5 mouse cellular contexts compared by ENCODE assay signal in the genomic region with DNA sequence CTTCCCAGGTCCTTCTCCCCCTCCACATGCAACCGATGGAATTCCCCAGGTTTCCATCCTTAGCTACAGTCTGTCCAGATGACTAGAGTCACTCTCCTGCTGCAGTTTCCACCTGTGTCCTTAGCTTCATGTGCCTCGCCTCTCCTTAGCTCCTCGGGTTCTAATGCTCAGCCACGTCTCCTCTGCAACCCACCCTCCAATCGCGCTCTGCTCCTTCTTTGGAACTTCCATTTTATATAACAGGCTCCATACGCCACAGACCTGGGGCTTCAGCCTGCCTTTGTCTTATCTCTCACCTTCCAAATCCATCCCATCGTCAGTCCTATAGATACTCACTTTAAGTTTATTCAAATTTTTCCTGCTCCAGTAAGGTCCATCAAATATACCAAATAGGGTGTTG. TPM values are rescaled to one million over a fixed set of nuclear protein-coding genes. Genes with fewer than 3 reads are reported as not detected.
DNase-seq lines count a peak whose midpoint lies in the region; ATAC-seq lines count a peak whose summit lies in the region.
"Not testable (repeated sequence)": the region's sequence is repeated elsewhere in the genome, so short reads cannot be mapped to it uniquely, and the experiment has no call there.
"Had no signal": no experiment of that assay in that cellular context is flagged by ENCODE, and none has a peak within 500 bp of the region (broad histone marks: within the 10 kb centered on the region; RNA-seq: fewer than 3 reads in every experiment).

No protein-coding gene starts in this region.

- H3K4me3 ChIP-seq in midbrain, embryonic 11.5 days (ENCODE audit: low read depth, low read length), result not testable (repeated sequence)

- H3K27ac ChIP-seq in midbrain, embryonic 11.5 days (ENCODE audit: low read depth, low read length), result not testable (repeated sequence)

- not testable (repeated sequence) for ATAC-seq in midbrain, embryonic 11.5 days (ENCODE audit: low FRiP score)

- H3K27me3 ChIP-seq in midbrain, embryonic 11.5 days (ENCODE audit: control insufficient read depth, insufficient read depth, low read length), result not testable (repeated sequence)

- not testable (repeated sequence) for H3K36me3 ChIP-seq in midbrain, embryonic 11.5 days (ENCODE audit: control insufficient read depth, insufficient read depth, low read length)

- not testable (repeated sequence) for H3K4me1 ChIP-seq in midbrain, embryonic 11.5 days (ENCODE audit: control insufficient read depth, insufficient read depth, low read length)

- not testable (repeated sequence) for H3K9me3 ChIP-seq in midbrain, embryonic 11.5 days (ENCODE audit: control insufficient read depth, low read length)

- peak; percentile 87 for DNase-seq in heart, adult 11 months
- peak; percentile 35 for DNase-seq in midbrain, embryonic 11.5 days (ENCODE audit: low spot score, missing footprints)

- H3K4me2 ChIP-seq in midbrain, embryonic 11.5 days, result not testable (repeated sequence)

- not testable (repeated sequence) for H3K9ac ChIP-seq in midbrain, embryonic 11.5 days (ENCODE audit: low read length)

- WGBS in midbrain, embryonic 11.5 days, result 74% methylated on average over 5 of the region's 8 CpGs

RNA-seq across cellular contexts. Expression of gene Slc16a14, which starts 52.8 kb away (rescaled TPM):
- 4.7 and 4.8 TPM in 2 replicates for polyA plus RNA-seq in midbrain, embryonic 11.5 days (2014; fragmentation: Nextera tagmentation; extraction: Ambion mirVana)
- polyA plus RNA-seq: activated CD4-positive, CD25-positive, alpha-beta regulatory T cell, adult 4 months; CD4-positive, CD25-positive, alpha-beta regulatory T cell, adult 4 months; Patski had no signal
